Mouse (Mus musculus) neural tube, embryonic 11.5 days (tissue): ENCODE results near the gene Psmb6. TPM values are rescaled to one million over a fixed set of nuclear protein-coding genes. Genes with fewer than 3 reads are reported as not detected.
A peak's percentile ranks its signal among the peaks of the same experiment; 100 is the strongest.

Source experiments
- ATAC-seq: fragments of 200-750 bp; cut with Nextera tagmentation; 2 replicates; pipeline ENCODE4 v1.8.0; 2017; ENCODE audit warnings: moderate number of reproducible peaks, mild to moderate bottlenecking, moderate TSS enrichment, moderate library complexity; ENCODE audit not compliant: insufficient read depth, low FRiP score, low TSS enrichment
- DNase-seq: peaks from one replicate; pipeline ENCODE4 v3.0.0-alpha.2; 2015; ENCODE audit warnings: low spot score
- H3K27ac ChIP-seq: fragments of 300-500 bp; sonication (generic); 2 replicates; pipeline ENCODE4 v1.5.1; 2014; ENCODE audit warnings: low read depth, mild to moderate bottlenecking, low read length
- H3K27me3 ChIP-seq: fragments of 300-500 bp; sonication (generic); 2 replicates; pipeline ENCODE4 v1.6.1; 2014; ENCODE audit warnings: mild to moderate bottlenecking, low read length, mixed read lengths; ENCODE audit not compliant: control insufficient read depth, insufficient read depth
- H3K36me3 ChIP-seq: fragments of 300-500 bp; sonication (generic); 2 replicates; pipeline ENCODE4 v1.6.1; 2014; ENCODE audit warnings: mild to moderate bottlenecking, low read length, moderate library complexity, mixed read lengths; ENCODE audit not compliant: control insufficient read depth, insufficient read depth
- H3K4me1 ChIP-seq: fragments of 300-500 bp; sonication (generic); 2 replicates; pipeline ENCODE4 v1.6.1; 2014; ENCODE audit warnings: low read length, mixed read lengths; ENCODE audit not compliant: control insufficient read depth, insufficient read depth
- H3K4me2 ChIP-seq: fragments of 300-500 bp; sonication (generic); 2 replicates; pipeline ENCODE4 v1.6.1; 2014; ENCODE audit warnings: low read depth, mild to moderate bottlenecking, moderate library complexity
- H3K4me3 ChIP-seq: fragments of 300-500 bp; sonication (generic); 2 replicates; pipeline ENCODE4 v1.5.1; 2014; ENCODE audit warnings: low read depth, low read length
- H3K9ac ChIP-seq: fragments of 300-500 bp; sonication (generic); 2 replicates; pipeline ENCODE4 v1.6.1; 2014; ENCODE audit warnings: mild to moderate bottlenecking, low read length
- H3K9me3 ChIP-seq: fragments of 300-500 bp; sonication (generic); 2 replicates; pipeline ENCODE4 v1.6.1; 2016; ENCODE audit warnings: low read length; ENCODE audit not compliant: control insufficient read depth
- WGBS: fragments of 180-500 bp; shearing (Covaris S2); extraction: QIAGEN DNeasy Blood & Tissue Kit; methylation state at CpG from one replicate; pipeline ENCODE4 v1.1.7; 2014; 5-methylcytosine and 5-hydroxymethylcytosine counted together
- polyA plus RNA-seq: library from polyadenylated mRNA; unstranded; fragments of >200 nt; fragmentation: Nextera tagmentation; extraction: Ambion mirVana; gene quantifications from 2 replicates; pipeline ENCODE4 v1.2.1, GENCODE M21; 2014

Gene Psmb6
- polyA plus RNA-seq, 1 experiment from 2014 or later, result 923 TPM

DNA sequence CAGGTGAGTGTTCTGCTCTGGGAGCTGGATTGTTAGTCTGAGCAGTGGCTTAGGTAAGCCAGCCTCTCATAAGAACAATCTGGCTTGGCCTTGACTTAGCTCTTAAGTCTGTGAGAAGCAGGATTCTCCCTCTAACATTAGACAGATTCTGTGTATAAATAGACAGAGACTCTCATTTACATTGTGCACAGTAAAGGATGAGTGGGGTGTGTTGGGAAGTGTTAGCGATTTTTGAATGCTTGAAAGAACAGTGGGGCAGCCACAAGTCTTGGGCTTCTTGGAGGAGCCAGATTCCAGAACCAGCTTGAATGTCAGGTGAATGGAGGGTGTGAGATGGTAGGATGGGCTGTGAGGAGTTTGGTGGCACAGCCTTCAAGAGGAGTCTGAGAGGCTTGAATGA is 46.5 kb downstream of the Psmb6 start:
- H3K27ac ChIP-seq, result no peak overlapping the region
- no peaks in the 10 kb centered on the region for H3K9me3 ChIP-seq
- 94% methylated on average over 1 of the region's 1 CpGs for WGBS
- H3K4me3 ChIP-seq, result no peak overlapping the region
- DNase-seq (no peak), ATAC-seq (no peak)
- peaks cover 6% of the 10 kb centered on the region for H3K4me1 ChIP-seq
- H3K27me3 ChIP-seq, result no peaks in the 10 kb centered on the region
- no peak overlapping the region for H3K4me2 ChIP-seq
- H3K9ac ChIP-seq, result no peak overlapping the region
- no peaks in the 10 kb centered on the region for H3K36me3 ChIP-seq

- H3K27ac ChIP-seq, result no peak overlapping the region
- DNase-seq (no peak), ATAC-seq (no peak)
- no peak overlapping the region for H3K9ac ChIP-seq
- H3K4me3 ChIP-seq, result no peak overlapping the region
- H3K4me2 ChIP-seq, result no peak overlapping the region
- no peaks in the 10 kb centered on the region for H3K9me3 ChIP-seq
- H3K4me1 ChIP-seq, result peaks cover 3% of the 10 kb centered on the region; the same call in 1 of the 2 replicates
- no peaks in the 10 kb centered on the region for H3K27me3 ChIP-seq
- H3K36me3 ChIP-seq, result no peaks in the 10 kb centered on the region
- WGBS, result 69% methylated on average over 5 of the region's 5 CpGs
Measured at GRCm38 (mm10) chr11:70572348-70572902, 47.3 kb downstream of the Psmb6 start.

DNA sequence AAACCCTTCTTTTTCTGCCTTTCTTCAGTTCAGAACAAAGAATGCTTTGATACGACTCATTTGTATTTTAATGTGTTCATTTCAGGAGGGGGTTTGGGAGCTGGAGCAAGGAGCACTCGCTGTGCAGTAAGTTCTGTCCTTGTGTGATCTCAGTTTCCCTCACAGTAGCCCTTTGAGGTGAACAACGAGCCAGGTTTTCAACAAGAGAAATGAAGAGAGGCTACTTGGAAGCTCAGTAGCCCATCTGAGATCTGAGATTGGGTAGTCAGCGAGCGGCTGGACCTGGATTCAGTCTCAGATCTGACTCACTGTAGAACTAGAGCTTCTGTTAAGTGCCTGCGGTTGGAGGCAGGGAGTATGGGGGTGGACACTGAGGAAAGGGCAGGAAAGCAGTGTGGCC is 48.7 kb downstream of the Psmb6 start:
- H3K4me2 ChIP-seq, result no peak overlapping the region
- H3K27me3 ChIP-seq, result no peaks in the 10 kb centered on the region
- DNase-seq (no peak), ATAC-seq (no peak)
- H3K9ac ChIP-seq, result no peak overlapping the region
- no peaks in the 10 kb centered on the region for H3K9me3 ChIP-seq
- peaks cover 3% of the 10 kb centered on the region; the same call in 1 of the 2 replicates for H3K4me1 ChIP-seq
- no peak overlapping the region for H3K4me3 ChIP-seq
- no peaks in the 10 kb centered on the region for H3K36me3 ChIP-seq
- WGBS, result 62% methylated on average over 6 of the region's 6 CpGs
- H3K27ac ChIP-seq, result peak overlapping the region; percentile 23; the same call in 1 of the 2 replicates

DNA sequence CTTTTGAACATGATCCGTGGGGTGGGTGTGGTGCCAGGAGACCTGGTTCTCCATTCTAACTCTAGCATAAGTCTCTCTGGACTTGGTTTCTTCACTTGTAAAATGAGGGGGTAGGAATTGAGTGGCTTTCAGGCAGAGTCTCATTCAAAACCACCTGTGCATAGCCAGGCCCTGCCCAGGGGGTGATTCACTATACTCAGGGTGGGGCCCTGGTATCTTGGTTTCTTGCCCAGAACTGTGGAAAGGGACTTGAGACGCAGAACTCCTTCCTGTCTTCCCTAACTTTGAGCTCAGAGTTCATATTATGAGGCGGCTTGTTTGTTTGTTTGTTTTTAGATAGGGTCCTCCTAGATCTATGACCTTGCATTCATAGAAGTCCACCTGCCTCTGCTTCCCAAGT is 52.0 kb downstream of the Psmb6 start:
- H3K4me1 ChIP-seq, result peaks cover 3% of the 10 kb centered on the region; the same call in 1 of the 2 replicates
- H3K27ac ChIP-seq, result no peak overlapping the region
- H3K4me2 ChIP-seq, result no peak overlapping the region
- H3K4me3 ChIP-seq, result no peak overlapping the region
- H3K9me3 ChIP-seq, result no peaks in the 10 kb centered on the region
- DNase-seq, result no peak
- no peaks in the 10 kb centered on the region for H3K27me3 ChIP-seq
- no peak overlapping the region for H3K9ac ChIP-seq
- 91% methylated on average over 3 of the region's 3 CpGs for WGBS
- no peaks in the 10 kb centered on the region for H3K36me3 ChIP-seq
- ATAC-seq, result no peak

Other genes starting within 250 kb of the Psmb6 start
- not detected in 2 replicates for gene Alox12e, start 202.7 kb upstream of the Psmb6 start, polyA plus RNA-seq
- gene Alox15, start 173.3 kb upstream of the Psmb6 start, polyA plus RNA-seq, result not detected in 2 replicates
- 38.3 and 41.8 TPM in 2 replicates for gene Pelp1, start 115.3 kb upstream of the Psmb6 start, polyA plus RNA-seq
- gene Arrb2, start 92.7 kb upstream of the Psmb6 start, polyA plus RNA-seq, result 24.2 and 31.0 TPM in 2 replicates
- 39.1 and 41.6 TPM in 2 replicates for gene Med11, start 73.4 kb upstream of the Psmb6 start, polyA plus RNA-seq
- gene Zmynd15, start 65.9 kb upstream of the Psmb6 start, polyA plus RNA-seq, result 0.19 TPM in 1 of 2 replicates, not detected in the other
- 0.84 and 0.93 TPM in 2 replicates for gene Cxcl16, start 65.4 kb upstream of the Psmb6 start, polyA plus RNA-seq
- not detected in 2 replicates for gene Tm4sf5, start 20.1 kb upstream of the Psmb6 start, polyA plus RNA-seq
- gene Vmo1, start 10.8 kb upstream of the Psmb6 start, polyA plus RNA-seq, result 0.39 TPM in 1 of 2 replicates, not detected in the other
- 0.20 TPM in 1 of 2 replicates, not detected in the other for gene Gltpd2, start 6.2 kb upstream of the Psmb6 start, polyA plus RNA-seq
- not detected in 2 replicates for gene Gm40193, start 7.6 kb downstream of the Psmb6 start, polyA plus RNA-seq
- gene Pld2, start 14.7 kb downstream of the Psmb6 start, polyA plus RNA-seq, result 2.9 and 4.0 TPM in 2 replicates
- gene Mink1, start 37.5 kb downstream of the Psmb6 start, polyA plus RNA-seq, result 15.0 and 16.0 TPM in 2 replicates
- gene 4930544D05Rik, start 90.5 kb downstream of the Psmb6 start, polyA plus RNA-seq, result not detected in 2 replicates
- 0.41 TPM in 1 of 2 replicates, not detected in the other for gene Chrne, start 93.8 kb downstream of the Psmb6 start, polyA plus RNA-seq
- gene Gp1ba, start 113.8 kb downstream of the Psmb6 start, polyA plus RNA-seq, result 1.3 and 1.6 TPM in 2 replicates
- 86.4 and 92.9 TPM in 2 replicates for gene Rnf167, start 121.9 kb downstream of the Psmb6 start, polyA plus RNA-seq
- gene Slc25a11, start 122.1 kb downstream of the Psmb6 start, polyA plus RNA-seq, result 142 and 146 TPM in 2 replicates
- 1,399 and 1,464 TPM in 2 replicates for gene Pfn1, start 129.3 kb downstream of the Psmb6 start, polyA plus RNA-seq
- gene Eno3, start 131.8 kb downstream of the Psmb6 start, polyA plus RNA-seq, result 39.3 and 48.9 TPM in 2 replicates
- gene Spag7, start 144.0 kb downstream of the Psmb6 start, polyA plus RNA-seq, result 146 and 152 TPM in 2 replicates
- 10.7 and 10.8 TPM in 2 replicates for gene Camta2, start 162.7 kb downstream of the Psmb6 start, polyA plus RNA-seq
- 0.86 and 1.3 TPM in 2 replicates for gene Inca1, start 174.8 kb downstream of the Psmb6 start, polyA plus RNA-seq
- 5.4 and 6.5 TPM in 2 replicates for gene Kif1c, start 175.2 kb downstream of the Psmb6 start, polyA plus RNA-seq
- 9.9 and 10.6 TPM in 2 replicates for gene Zfp3, start 238.8 kb downstream of the Psmb6 start, polyA plus RNA-seq